ENCODE assay signal across 27 mouse cellular contexts in genomic region chr14:57041439-57041838, GRCm38 (mm10). TPM values are rescaled to one million over a fixed set of nuclear protein-coding genes. Genes with fewer than 3 reads are reported as not detected.
A peak's percentile ranks its signal among the peaks of the same experiment; 100 is the strongest.
DNase-seq lines count a peak whose midpoint lies in the region; ATAC-seq and TF ChIP-seq lines count a peak whose summit lies in the region.
"Had no signal": no experiment of that assay in that cellular context is flagged by ENCODE, and none has a peak within 500 bp of the region (broad histone marks: within the 10 kb centered on the region; RNA-seq: fewer than 3 reads in every experiment).

No protein-coding gene starts in this region.

- peak; percentile 70 for ATAC-seq in intestine, embryonic 15.5 days
- no peak for ATAC-seq in intestine, postnatal 0 days
- ATAC-seq in lung, postnatal 0 days, result peak; percentile 81
- ATAC-seq in intestine, embryonic 16.5 days, result peak; percentile 74
- ATAC-seq: forebrain, embryonic 13.5 days; forebrain, embryonic 16.5 days; hindbrain, embryonic 16.5 days; Patski had no signal

- H3K9me3 ChIP-seq in intestine, embryonic 15.5 days, result no peaks in the 10 kb centered on the region
- H3K9me3 ChIP-seq in intestine, postnatal 0 days (ENCODE audit: control insufficient read depth), result no peaks in the 10 kb centered on the region
- H3K9me3 ChIP-seq in lung, postnatal 0 days (ENCODE audit: low read length), result no peaks in the 10 kb centered on the region
- H3K9me3 ChIP-seq in intestine, embryonic 16.5 days (ENCODE audit: control insufficient read depth, low read length), result no peaks in the 10 kb centered on the region
- H3K9me3 ChIP-seq: forebrain, embryonic 10.5 days; forebrain, embryonic 13.5 days; G1E; heart, embryonic 10.5 days; heart, embryonic 13.5 days had no signal

- TF ChIP-seq EP300 in lung, postnatal 0 days (IDR thresholded peaks at IDR 0.05), result no peak

- TF ChIP-seq CTCF in intestine, postnatal 0 days (IDR thresholded peaks at IDR 0.05; ENCODE audit: low read depth), result no peak
- no peak for TF ChIP-seq CTCF in lung, postnatal 0 days (IDR thresholded peaks at IDR 0.05)

- WGBS in intestine, embryonic 15.5 days, result 52% methylated on average over 1 of the region's 1 CpGs
- 25% methylated on average over 1 of the region's 1 CpGs for WGBS in intestine, postnatal 0 days
- 22% methylated on average over 1 of the region's 1 CpGs for WGBS in lung, postnatal 0 days
- WGBS in intestine, embryonic 16.5 days, result 36% methylated on average over 1 of the region's 1 CpGs

- H3K27ac ChIP-seq in intestine, embryonic 15.5 days, result no peak overlapping the region
- no peak overlapping the region for H3K27ac ChIP-seq in intestine, postnatal 0 days (ENCODE audit: low read depth, low read length)
- no peak overlapping the region for H3K27ac ChIP-seq in lung, postnatal 0 days (ENCODE audit: low read length)
- H3K27ac ChIP-seq in intestine, embryonic 16.5 days (ENCODE audit: low read length), result no peak overlapping the region
- H3K27ac ChIP-seq: forebrain, embryonic 10.5 days; forebrain, embryonic 13.5 days; heart, adult 2 months; heart, embryonic 10.5 days; heart, embryonic 13.5 days had no signal

- no peak overlapping the region for H3K9ac ChIP-seq in intestine, embryonic 15.5 days
- H3K9ac ChIP-seq in intestine, postnatal 0 days (ENCODE audit: low read depth, low read length), result no peak overlapping the region
- no peak overlapping the region for H3K9ac ChIP-seq in lung, postnatal 0 days (replicated peaks; ENCODE audit: low read depth)
- H3K9ac ChIP-seq in intestine, embryonic 16.5 days (ENCODE audit: low read depth, low read length), result no peak overlapping the region
- H3K9ac ChIP-seq: forebrain, embryonic 13.5 days; heart, embryonic 13.5 days had no signal

- H3K36me3 ChIP-seq in intestine, embryonic 15.5 days, result no peaks in the 10 kb centered on the region
- no peaks in the 10 kb centered on the region for H3K36me3 ChIP-seq in intestine, postnatal 0 days (ENCODE audit: control insufficient read depth, insufficient read depth)
- no peaks in the 10 kb centered on the region for H3K36me3 ChIP-seq in lung, postnatal 0 days (ENCODE audit: insufficient read depth, low read length)
- H3K36me3 ChIP-seq in intestine, embryonic 16.5 days (ENCODE audit: control insufficient read depth, insufficient read depth, low read length), result no peaks in the 10 kb centered on the region
- H3K36me3 ChIP-seq: forebrain, embryonic 10.5 days; G1E; heart, embryonic 10.5 days; heart, embryonic 13.5 days had no signal

- H3K27me3 ChIP-seq in intestine, embryonic 15.5 days (replicated peaks), result no peaks in the 10 kb centered on the region
- no peaks in the 10 kb centered on the region for H3K27me3 ChIP-seq in intestine, postnatal 0 days (replicated peaks; ENCODE audit: control insufficient read depth, insufficient read depth, low read length)
- no peaks in the 10 kb centered on the region for H3K27me3 ChIP-seq in lung, postnatal 0 days (replicated peaks; ENCODE audit: insufficient read depth, low read length)
- H3K27me3 ChIP-seq in intestine, embryonic 16.5 days (replicated peaks; ENCODE audit: control insufficient read depth, insufficient read depth, low read length), result 0 out of 2 replicates have a peak, but pooled peaks cover 2% of the 10 kb centered on the region
- H3K27me3 ChIP-seq: CH12.LX; forebrain, embryonic 13.5 days; heart, embryonic 13.5 days had no signal

- no peaks in the 10 kb centered on the region for H3K4me1 ChIP-seq in intestine, embryonic 15.5 days (replicated peaks)
- H3K4me1 ChIP-seq in intestine, postnatal 0 days (replicated peaks; ENCODE audit: control insufficient read depth, insufficient read depth, low read length), result no peaks in the 10 kb centered on the region
- H3K4me1 ChIP-seq in lung, postnatal 0 days (ENCODE audit: insufficient read depth, low read depth, low read length), result no peaks in the 10 kb centered on the region
- H3K4me1 ChIP-seq in intestine, embryonic 16.5 days (ENCODE audit: control insufficient read depth, insufficient read depth, low read length), result no peaks in the 10 kb centered on the region
- H3K4me1 ChIP-seq: forebrain, embryonic 10.5 days; forebrain, embryonic 13.5 days; heart, embryonic 10.5 days had no signal

- H3K4me3 ChIP-seq in intestine, embryonic 15.5 days (replicated peaks), result no peak overlapping the region
- no peak overlapping the region for H3K4me3 ChIP-seq in intestine, postnatal 0 days (ENCODE audit: low read depth, low read length)
- H3K4me3 ChIP-seq in lung, postnatal 0 days (ENCODE audit: low read depth, low read length), result no peak overlapping the region
- H3K4me3 ChIP-seq in intestine, embryonic 16.5 days (ENCODE audit: low read length), result no peak overlapping the region
- H3K4me3 ChIP-seq: forebrain, embryonic 10.5 days; forebrain, embryonic 13.5 days; heart, adult 2 months; heart, embryonic 10.5 days; heart, embryonic 13.5 days had no signal

- DNase-seq in lung, postnatal 0 days (ENCODE audit: low spot score), result peak; percentile 66
- DNase-seq in lung, postnatal 4 days, result no peak
- DNase-seq in urinary bladder, postnatal 14 days (ENCODE audit: low spot score), result no peak
- DNase-seq: adrenal gland, postnatal 10 days; adrenal gland, postnatal 36 days; B cell, adult 2 months; cerebellum, adult 18-20 months; cerebellum, adult 9-10 months; cerebellum, postnatal 14 days; gastrocnemius, postnatal 10 days; gastrocnemius, postnatal 36 days; heart, adult 2 months; heart, postnatal 14 days; heart, postnatal 4 days had no signal

- H3K4me2 ChIP-seq in intestine, embryonic 15.5 days (replicated peaks), result no peak overlapping the region
- no peak overlapping the region for H3K4me2 ChIP-seq in intestine, postnatal 0 days (replicated peaks; ENCODE audit: low read depth)
- no peak overlapping the region for H3K4me2 ChIP-seq in lung, postnatal 0 days (replicated peaks; ENCODE audit: low read depth, low read length)
- H3K4me2 ChIP-seq in intestine, embryonic 16.5 days (ENCODE audit: low read depth, low read length), result no peak overlapping the region
- H3K4me2 ChIP-seq: forebrain, embryonic 13.5 days; heart, embryonic 13.5 days had no signal

RNA-seq across cellular contexts. Expression of gene Gja3, which starts 16.5 kb away (rescaled TPM):
- 0.06 and 0.19 TPM in 2 replicates for polyA plus RNA-seq in intestine, embryonic 15.5 days (2015; fragmentation: Nextera tagmentation; extraction: Ambion mirVana)
- polyA plus RNA-seq in intestine, postnatal 0 days (2015; fragmentation: Nextera tagmentation; extraction: Ambion mirVana), result 0.09 and 0.13 TPM in 2 replicates
- 1.0 TPM in 2 replicates for polyA plus RNA-seq in lung, postnatal 0 days (2015; fragmentation: Nextera tagmentation; extraction: Ambion mirVana)
- polyA plus RNA-seq in intestine, embryonic 16.5 days (2015; fragmentation: Nextera tagmentation; extraction: Ambion mirVana), result 0.13 and 0.26 TPM in 2 replicates
- polyA plus RNA-seq: forebrain, embryonic 13.5 days; G1E; hindbrain, embryonic 11.5 days; Patski had no signal
